Mouse (Mus musculus): Measurements from ENCODE around the gene Fam124a.

DNA sequence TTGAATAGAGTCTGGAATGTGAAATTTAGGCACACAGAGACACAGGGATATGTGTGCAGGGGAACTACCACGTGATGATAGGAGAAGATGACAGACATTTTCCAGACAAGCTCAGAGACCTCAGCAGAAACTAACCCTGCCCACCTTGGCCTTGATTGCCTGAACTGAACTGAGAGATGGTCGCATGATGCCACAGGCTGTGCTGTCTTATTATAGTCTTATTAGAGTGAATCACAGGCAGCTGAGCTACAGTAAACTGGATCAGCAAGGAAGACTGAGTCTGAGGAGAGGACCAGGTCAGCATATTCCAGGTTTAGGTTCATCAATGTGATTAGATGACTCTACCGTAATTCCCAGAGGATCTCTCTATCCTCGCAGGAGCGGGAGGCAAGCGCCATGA, 9.2 kb upstream of the Fam124a start:
- TF ChIP-seq POLR2A (IDR thresholded peaks at IDR 0.05; ENCODE audit: low read depth, low read length) (no peak), CTCF (IDR thresholded peaks at IDR 0.05; ENCODE audit: extremely low read depth, insufficient read length, insufficient replicate concordance, low read depth, low read length) (no peak)
